Mouse (Mus musculus) ES-E14 (cell line): Measurements from ENCODE around the gene Asf1b. TPM values are rescaled to one million over a fixed set of nuclear protein-coding genes. Genes with fewer than 3 reads are reported as not detected.

Experiments used
- DNase-seq: peaks from one replicate; pipeline ENCODE4 v3.0.0-alpha.2; 2013; ENCODE audit warnings: low read depth, low spot score
- H3K27ac ChIP-seq: 2 replicates; pipeline ENCODE4 v1.5.1; 2012; ENCODE audit warnings: low read depth, mild to moderate bottlenecking, low read length, moderate library complexity, mixed read lengths; ENCODE audit not compliant: poor library complexity, insufficient read depth, severe bottlenecking
- H3K36me3 ChIP-seq: 2 replicates; pipeline ENCODE4 v1.6.1; 2012; ENCODE audit warnings: mild to moderate bottlenecking, low read length, moderate library complexity, mixed read lengths; ENCODE audit not compliant: control insufficient read depth, poor library complexity, insufficient read depth, severe bottlenecking
- H3K4me1 ChIP-seq, 2 experiments: fragments of 150-350 bp in 1 of 2; sonication (generic) in 1 of 2; 2 replicates each; pipeline ENCODE4 v1.6.1; 2012; ENCODE audit warnings: low read length in 2 of 2, mild to moderate bottlenecking in 1 of 2, mixed read lengths in 1 of 2; ENCODE audit not compliant: control insufficient read depth in 2 of 2, insufficient read depth in 2 of 2, poor library complexity in 1 of 2
- H3K4me3 ChIP-seq, 2 experiments: fragments of 150-350 bp in 1 of 2; sonication (generic) in 1 of 2; 2 replicates each; pipeline ENCODE4 v1.5.1; 2012; ENCODE audit warnings: low read length in 2 of 2, low read depth in 1 of 2, mild to moderate bottlenecking in 1 of 2, mixed read lengths in 1 of 2; ENCODE audit not compliant: insufficient read depth in 1 of 2, poor library complexity in 1 of 2, severe bottlenecking in 1 of 2
- H3K9ac ChIP-seq: 2 replicates; pipeline ENCODE4 v1.6.1; 2012; ENCODE audit warnings: low read depth, mild to moderate bottlenecking, low read length, mixed read lengths; ENCODE audit not compliant: poor library complexity, insufficient read depth, severe bottlenecking
- H3K9me3 ChIP-seq: fragments of 150-350 bp; sonication (generic); 2 replicates; pipeline ENCODE4 v1.6.1; 2012; ENCODE audit warnings: low read depth, mild to moderate bottlenecking, low read length; ENCODE audit not compliant: control insufficient read depth, insufficient read depth
- CHD2 ChIP-seq: IDR thresholded peaks from 2 replicates; pipeline ENCODE4 v1.6.1; 2014; ENCODE audit warnings: mild to moderate bottlenecking, low read depth, low read length, inconsistent platforms
- HCFC1 ChIP-seq: IDR thresholded peaks from 2 replicates; pipeline ENCODE4 v1.6.1; 2012; ENCODE audit warnings: low read length, inconsistent platforms, borderline replicate concordance; ENCODE audit not compliant: insufficient read depth
- MAFK ChIP-seq: IDR thresholded peaks from 2 replicates; pipeline ENCODE4 v1.6.1; 2014; ENCODE audit warnings: mild to moderate bottlenecking, low read depth, low read length, inconsistent platforms; ENCODE audit not compliant: insufficient read depth
- ZC3H11A ChIP-seq: IDR thresholded peaks from 2 replicates; pipeline ENCODE4 v1.6.1; 2012; ENCODE audit warnings: low read depth, mild to moderate bottlenecking, inconsistent platforms, low read length, borderline replicate concordance
- ZNF384 ChIP-seq: IDR thresholded peaks from 2 replicates; pipeline ENCODE4 v1.6.1; 2012; ENCODE audit warnings: low read depth, low read length, inconsistent platforms
- in situ Hi-C, 2 experiments: fragments of 600-800 bp; cut with MboI; formaldehyde crosslinking; loops; one replicate each; pipeline ENCODE4 v1.15.1; 2025; ENCODE audit warnings: low sequenced_read_pairs in 2 of 2, inconsistent platforms in 1 of 2; ENCODE audit not compliant: unreplicated experiment in 2 of 2
- total RNA-seq: library from RNA; depleted of rRNA; stranded (reverse); fragments of 300-350 nt; gene quantifications from 2 replicates; pipeline ENCODE4 v1.2.3, GENCODE M21; 2012

Asf1b gene
- total RNA-seq, 1 experiment: 43.3 TPM

DNA sequence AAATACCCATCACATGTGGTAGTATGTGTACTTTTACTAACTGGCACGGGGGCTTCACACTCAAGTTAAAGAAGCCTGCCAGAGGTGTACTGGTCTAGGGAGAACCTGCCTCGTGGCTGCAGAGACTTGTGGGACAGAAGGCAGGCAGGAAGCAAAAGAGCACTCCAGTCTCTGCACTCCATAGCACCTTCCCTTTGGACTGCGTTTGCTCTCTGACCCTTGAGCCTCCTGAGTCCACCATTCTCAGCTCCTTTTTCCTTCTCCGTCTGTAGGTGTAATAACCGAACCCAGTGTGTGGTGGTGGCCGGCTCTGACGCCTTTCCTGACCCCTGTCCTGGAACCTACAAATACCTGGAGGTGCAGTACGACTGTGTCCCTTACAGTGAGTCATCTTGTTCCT is 32.6 kb upstream of the Asf1b start:
- no peak for TF ChIP-seq ZC3H11A
- TF ChIP-seq CHD2: no peak
- TF ChIP-seq HCFC1: no peak
- TF ChIP-seq MAFK: no peak
- in situ Hi-C loops: no loop called here
- no peak for DNase-seq
- H3K9me3 ChIP-seq: no peaks in the 10 kb centered on the region
- H3K4me1 ChIP-seq: 0 out of 4 replicates have a peak, but pooled peaks cover 0 to 2% of the 10 kb centered on the region in 2 experiments
- no peak overlapping the region for H3K27ac ChIP-seq
- H3K36me3 ChIP-seq: peaks cover 56% of the 10 kb centered on the region
- H3K9ac ChIP-seq: no peak overlapping the region
- no peak overlapping the region for H3K4me3 ChIP-seq

DNA sequence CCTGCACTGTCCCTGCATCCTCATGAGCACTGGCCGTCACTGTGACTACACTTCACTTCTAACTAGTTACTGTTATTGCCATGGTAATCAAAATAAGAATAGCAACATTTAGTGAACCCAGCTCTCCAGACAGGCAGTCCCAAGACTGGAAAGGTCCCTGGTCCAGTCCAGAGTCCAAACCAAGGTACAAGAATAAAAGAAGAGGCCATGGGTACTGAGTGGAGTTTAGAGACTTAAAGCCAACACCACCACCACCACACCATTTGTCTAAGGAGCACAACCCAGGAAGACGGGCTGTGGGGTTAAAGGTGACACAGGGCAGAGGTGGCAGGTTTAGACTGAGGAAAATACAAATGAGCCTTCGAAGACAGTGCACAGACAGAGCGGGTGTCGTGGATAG is 30.7 kb upstream of the Asf1b start:
- no peak for DNase-seq
- Histone ChIP-seq H3K27ac (no peak overlapping the region), H3K9me3 (no peaks in the 10 kb centered on the region), H3K36me3 (peaks cover 64% of the 10 kb centered on the region), H3K9ac (no peak overlapping the region), H3K4me3 (no peak overlapping the region), H3K4me1 (peaks cover 0 to 6% of the 10 kb centered on the region in 2 experiments; a peak in 1 of 4 replicates)
- in situ Hi-C loops: no loop called here
- TF ChIP-seq MAFK: no peak
- no peak for TF ChIP-seq ZNF384
- TF ChIP-seq HCFC1: no peak
- TF ChIP-seq CHD2: no peak
- TF ChIP-seq ZC3H11A: no peak

DNA sequence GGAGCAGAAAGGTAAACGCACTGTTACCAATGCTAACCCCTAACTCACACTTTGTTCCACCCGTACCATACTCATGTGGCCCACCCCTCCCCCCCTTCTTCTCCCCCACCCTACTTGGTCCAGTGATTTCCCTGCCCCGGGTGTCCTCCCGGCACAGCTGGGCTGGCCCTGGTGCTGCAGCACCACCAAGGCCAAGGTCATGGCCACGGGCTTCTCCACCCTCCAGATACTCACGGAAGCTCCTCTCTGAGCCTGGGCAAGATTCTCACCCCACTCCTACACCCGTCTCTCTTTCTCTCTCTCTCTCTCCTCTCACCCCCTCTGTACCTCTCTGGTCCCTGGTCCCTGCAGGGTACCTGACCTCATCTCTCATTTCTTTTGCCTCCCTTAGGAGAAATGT is 29.0 kb upstream of the Asf1b start:
- H3K9me3 ChIP-seq: no peaks in the 10 kb centered on the region
- peaks cover 71% of the 10 kb centered on the region for H3K36me3 ChIP-seq
- no peak overlapping the region for H3K27ac ChIP-seq
- no peak for DNase-seq
- TF ChIP-seq ZNF384 (no peak), MAFK (no peak), CHD2 (no peak), HCFC1 (no peak), ZC3H11A (no peak)
- in situ Hi-C loops: no loop called here
- peaks cover 0 to 6% of the 10 kb centered on the region in 2 experiments; a peak in 1 of 4 replicates for H3K4me1 ChIP-seq
- no peak overlapping the region for H3K9ac ChIP-seq
- H3K4me3 ChIP-seq: no peak overlapping the region

DNA sequence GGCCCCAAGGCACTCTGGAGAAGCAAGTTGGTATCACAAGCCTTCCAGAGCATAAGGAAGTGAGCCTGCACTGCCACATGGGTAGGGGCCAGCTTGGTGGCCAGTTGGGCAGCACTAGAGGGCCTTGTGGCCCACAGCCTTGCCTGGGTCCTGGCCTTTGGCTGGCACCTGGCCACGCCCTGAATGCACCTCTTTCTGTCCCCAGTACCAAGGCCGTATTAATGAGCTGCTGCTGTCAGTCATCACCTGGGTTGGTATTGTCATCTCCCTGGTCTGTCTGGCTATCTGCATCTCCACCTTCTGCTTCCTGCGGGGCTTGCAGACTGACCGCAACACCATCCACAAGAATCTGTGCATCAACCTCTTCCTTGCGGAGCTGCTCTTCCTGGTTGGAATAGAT is 21.1 kb upstream of the Asf1b start:
- TF ChIP-seq CHD2: no peak
- TF ChIP-seq ZC3H11A: no peak
- no peak for TF ChIP-seq ZNF384
- TF ChIP-seq MAFK: no peak
- no peak for TF ChIP-seq HCFC1
- no peak overlapping the region for H3K27ac ChIP-seq
- in situ Hi-C loops: no loop called here

DNA sequence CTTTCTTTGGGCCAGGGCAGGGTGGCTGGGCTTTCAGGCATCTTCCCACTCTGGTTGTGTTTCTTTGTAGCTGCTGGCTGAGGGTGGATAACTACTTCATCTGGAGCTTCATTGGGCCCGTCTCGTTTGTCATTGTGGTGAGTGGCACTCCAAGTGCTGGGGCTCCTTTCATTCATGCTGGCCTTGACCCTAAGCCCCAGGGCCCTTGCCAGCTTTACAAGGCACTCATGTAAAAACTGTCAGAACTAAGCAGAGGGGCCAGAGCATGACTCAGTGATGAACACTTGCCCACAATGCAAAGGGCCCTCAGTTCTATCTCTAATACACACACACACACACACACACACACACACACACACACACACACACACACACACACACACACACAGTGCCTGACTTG is 20.3 kb upstream of the Asf1b start:
- Histone ChIP-seq H3K9me3 (no peaks in the 10 kb centered on the region), H3K4me1 (peaks cover 0 to 7% of the 10 kb centered on the region in 2 experiments; a peak in 1 of 4 replicates), H3K9ac (no peak overlapping the region), H3K4me3 (no peak overlapping the region), H3K36me3 (peaks cover 93% of the 10 kb centered on the region), H3K27ac (no peak overlapping the region)
- TF ChIP-seq ZNF384: no peak
- no peak for TF ChIP-seq MAFK
- no peak for TF ChIP-seq ZC3H11A
- no peak for TF ChIP-seq CHD2
- no peak for TF ChIP-seq HCFC1
- in situ Hi-C loops: no loop called here
- DNase-seq: no peak

More for the DNA sequence above, 21.1 kb upstream of the Asf1b start:
- DNase-seq: no peak
- no peak overlapping the region for H3K4me3 ChIP-seq
- no peaks in the 10 kb centered on the region for H3K9me3 ChIP-seq
- H3K4me1 ChIP-seq: peaks cover 0 to 5% of the 10 kb centered on the region in 2 experiments; a peak in 1 of 4 replicates
- peaks cover 95% of the 10 kb centered on the region for H3K36me3 ChIP-seq
- no peak overlapping the region for H3K9ac ChIP-seq
